Mouse (Mus musculus): ENCODE results near the gene Xylt2.
A peak's percentile ranks its signal among the peaks of the same experiment; 100 is the strongest.
"Not testable (repeated sequence)": the region's sequence is repeated elsewhere in the genome, so short reads cannot be mapped to it uniquely, and the experiment has no call there.

The Xylt2 gene

GRCm38 (mm10) chr11:94676308-94676707, 1.0 kb downstream of the Xylt2 start:
- DNase-seq = no peak

GRCm38 (mm10) chr11:94675446-94675845, 1.9 kb downstream of the Xylt2 start:
- no peak for DNase-seq

- DNase-seq = no peak
Observed at GRCm38 (mm10) chr11:94674984-94675383, 2.3 kb downstream of the Xylt2 start.

GRCm38 (mm10) chr11:94665281-94665680, 12.0 kb downstream of the Xylt2 start:
- no peak for DNase-seq

- no peak for DNase-seq
Observed at GRCm38 (mm10) chr11:94661344-94661743, 16.0 kb downstream of the Xylt2 start.

- peak; percentile 81 for DNase-seq
Observed at GRCm38 (mm10) chr11:94653663-94654436, 23.5 kb downstream of the Xylt2 start, which contains the start of the genes Mrpl27 and Eme1. Gene Mrpl27 (plus strand): TSS chr11:94653767. Gene Eme1 (minus strand): TSS chr11:94653964.

- no peak for DNase-seq
Observed at GRCm38 (mm10) chr11:94652973-94653372, 24.3 kb downstream of the Xylt2 start.

GRCm38 (mm10) chr11:94651241-94651640, 26.1 kb downstream of the Xylt2 start:
- DNase-seq = not testable (repeated sequence)

GRCm38 (mm10) chr11:94646457-94646856, 30.9 kb downstream of the Xylt2 start:
- DNase-seq = no peak

- no peak for DNase-seq
Observed at GRCm38 (mm10) chr11:94644461-94645219, 32.7 kb downstream of the Xylt2 start.

GRCm38 (mm10) chr11:94634431-94634830, 42.9 kb downstream of the Xylt2 start:
- no peak for DNase-seq

GRCm38 (mm10) chr11:94632988-94633387, 44.3 kb downstream of the Xylt2 start:
- no peak for DNase-seq

GRCm38 (mm10) chr11:94631969-94632368, 45.3 kb downstream of the Xylt2 start:
- no peak for DNase-seq

- DNase-seq = peak; percentile 15
Observed at GRCm38 (mm10) chr11:94630199-94631011, 46.9 kb downstream of the Xylt2 start.

- no peak for DNase-seq
Observed at GRCm38 (mm10) chr11:94629884-94630198, 47.5 kb downstream of the Xylt2 start.

- peak; percentile 89 for DNase-seq
Observed at GRCm38 (mm10) chr11:94629199-94629883, 48.0 kb downstream of the Xylt2 start, which contains the start of gene Lrrc59. Gene Lrrc59 (plus strand): TSS chr11:94629767.

- no peak for DNase-seq
Observed at GRCm38 (mm10) chr11:94622162-94622561, 55.2 kb downstream of the Xylt2 start.

- no peak for DNase-seq
Observed at GRCm38 (mm10) chr11:94621458-94621852, 55.9 kb downstream of the Xylt2 start.

GRCm38 (mm10) chr11:94620766-94621457, 56.4 kb downstream of the Xylt2 start:
- no peak for DNase-seq

GRCm38 (mm10) chr11:94617646-94618045, 59.7 kb downstream of the Xylt2 start:
- no peak for DNase-seq

- no peak for DNase-seq
Observed at GRCm38 (mm10) chr11:94615494-94615893, 61.8 kb downstream of the Xylt2 start.

GRCm38 (mm10) chr11:94614603-94615002, 62.7 kb downstream of the Xylt2 start:
- DNase-seq = no peak
